Mouse (Mus musculus) limb, embryonic 13.5 days (tissue): Measurements from ENCODE around the gene Ttc27. TPM values are rescaled to one million over a fixed set of nuclear protein-coding genes. Genes with fewer than 3 reads are reported as not detected.

Experiments
- ATAC-seq: fragments of 200-750 bp; cut with Nextera tagmentation; 2 replicates; pipeline ENCODE4 v1.8.0; 2017; ENCODE audit warnings: low read depth, moderate number of reproducible peaks, moderate TSS enrichment; ENCODE audit not compliant: low FRiP score
- H3K27ac ChIP-seq: fragments of 300-500 bp; sonication (generic); 2 replicates; pipeline ENCODE4 v1.5.1; 2015; ENCODE audit warnings: inconsistent platforms, mild to moderate bottlenecking, moderate library complexity
- H3K27me3 ChIP-seq: fragments of 300-500 bp; sonication (generic); 2 replicates; pipeline ENCODE4 v1.6.1; 2015; ENCODE audit warnings: mild to moderate bottlenecking, inconsistent platforms
- H3K36me3 ChIP-seq: fragments of 300-500 bp; sonication (generic); 2 replicates; pipeline ENCODE4 v1.6.1; 2015; ENCODE audit warnings: inconsistent platforms, mild to moderate bottlenecking, moderate library complexity
- H3K4me1 ChIP-seq: fragments of 300-500 bp; sonication (generic); 2 replicates; pipeline ENCODE4 v1.6.1; 2015; ENCODE audit warnings: inconsistent platforms
- H3K4me2 ChIP-seq: fragments of 300-500 bp; sonication (generic); replicated peaks from 2 replicates; pipeline ENCODE4 v1.6.1; 2015; ENCODE audit warnings: inconsistent platforms, mild to moderate bottlenecking, moderate library complexity
- H3K4me3 ChIP-seq: fragments of 300-500 bp; sonication (generic); 2 replicates; pipeline ENCODE4 v1.5.1; 2015; ENCODE audit warnings: moderate library complexity, mild to moderate bottlenecking, inconsistent platforms
- H3K9ac ChIP-seq: fragments of 300-500 bp; sonication (generic); 2 replicates; pipeline ENCODE4 v1.6.1; 2015; ENCODE audit warnings: mild to moderate bottlenecking, inconsistent platforms
- H3K9me3 ChIP-seq: fragments of 300-500 bp; sonication (generic); 2 replicates; pipeline ENCODE4 v1.6.1; 2016; ENCODE audit warnings: inconsistent platforms
- WGBS: fragments of 180-500 bp; shearing (Covaris S2); methylation state at CpG from one replicate; pipeline ENCODE4 v1.1.7; 2015; 5-methylcytosine and 5-hydroxymethylcytosine counted together
- polyA plus RNA-seq: library from polyadenylated mRNA; unstranded; fragments of >200 nt; fragmentation: Nextera tagmentation; extraction: Ambion mirVana; gene quantifications from 2 replicates; pipeline ENCODE4 v1.2.1, GENCODE M21; 2015

Gene Ttc27
- polyA plus RNA-seq, 1 experiment from 2014 or later: 23.4 TPM

- Histone ChIP-seq H3K4me2 (no peak overlapping the region), H3K27me3 (no peaks in the 10 kb centered on the region), H3K9ac (no peak overlapping the region), H3K4me3 (no peak overlapping the region), H3K9me3 (no peaks in the 10 kb centered on the region), H3K4me1 (no peaks in the 10 kb centered on the region), H3K27ac (no peak overlapping the region), H3K36me3 (peaks cover 5% of the 10 kb centered on the region; the same call in 1 of the 2 replicates)
- WGBS: 94% methylated on average over 11 of the region's 11 CpGs
- ATAC-seq: no peak
Measured at GRCm38 (mm10) chr17:74754369-74755118, 37.0 kb downstream of the Ttc27 start.

- no peaks in the 10 kb centered on the region for H3K27me3 ChIP-seq
- no peak overlapping the region for H3K4me2 ChIP-seq
- 74% methylated on average over 9 of the region's 9 CpGs for WGBS
- no peak overlapping the region for H3K4me3 ChIP-seq
- no peak overlapping the region for H3K27ac ChIP-seq
- no peak for ATAC-seq
- no peak overlapping the region for H3K9ac ChIP-seq
- H3K4me1 ChIP-seq: no peaks in the 10 kb centered on the region; the same call in 1 of the 2 replicates
- no peaks in the 10 kb centered on the region for H3K9me3 ChIP-seq
- H3K36me3 ChIP-seq: peaks cover 10% of the 10 kb centered on the region; the same call in 1 of the 2 replicates
Measured at GRCm38 (mm10) chr17:74769390-74769811, 51.9 kb downstream of the Ttc27 start.

- H3K4me2 ChIP-seq: no peak overlapping the region
- no peaks in the 10 kb centered on the region for H3K9me3 ChIP-seq
- WGBS: 77% methylated on average over 4 of the region's 4 CpGs
- no peak overlapping the region for H3K27ac ChIP-seq
- ATAC-seq: no peak
- H3K27me3 ChIP-seq: no peaks in the 10 kb centered on the region
- no peak overlapping the region for H3K4me3 ChIP-seq
- H3K4me1 ChIP-seq: no peaks in the 10 kb centered on the region; the same call in 1 of the 2 replicates
- H3K9ac ChIP-seq: 0 out of 2 replicates have a peak overlapping the region, but pooled peaks have one; percentile 13
- peaks cover 8% of the 10 kb centered on the region; the same call in 1 of the 2 replicates for H3K36me3 ChIP-seq
Measured at GRCm38 (mm10) chr17:74772364-74772763, 54.8 kb downstream of the Ttc27 start.

GRCm38 (mm10) chr17:74773556-74773955 is 56.0 kb downstream of the Ttc27 start:
- Histone ChIP-seq H3K27me3 (no peaks in the 10 kb centered on the region), H3K4me3 (no peak overlapping the region), H3K27ac (no peak overlapping the region), H3K9ac (no peak overlapping the region), H3K4me1 (no peaks in the 10 kb centered on the region; the same call in 1 of the 2 replicates), H3K9me3 (no peaks in the 10 kb centered on the region), H3K4me2 (no peak overlapping the region), H3K36me3 (peaks cover 4% of the 10 kb centered on the region; the same call in 1 of the 2 replicates)
- no peak for ATAC-seq
- WGBS: 72% methylated on average over 5 of the region's 5 CpGs

GRCm38 (mm10) chr17:74780133-74780532 is 62.6 kb downstream of the Ttc27 start:
- no peak overlapping the region for H3K9ac ChIP-seq
- no peaks in the 10 kb centered on the region for H3K27me3 ChIP-seq
- no peak overlapping the region for H3K27ac ChIP-seq
- WGBS: 74% methylated on average over 4 of the region's 4 CpGs
- no peak for ATAC-seq
- no peaks in the 10 kb centered on the region for H3K4me1 ChIP-seq
- no peaks in the 10 kb centered on the region for H3K9me3 ChIP-seq
- H3K4me3 ChIP-seq: no peak overlapping the region
- H3K36me3 ChIP-seq: no peaks in the 10 kb centered on the region
- no peak overlapping the region for H3K4me2 ChIP-seq

GRCm38 (mm10) chr17:74780627-74781026 is 63.1 kb downstream of the Ttc27 start:
- Histone ChIP-seq H3K27me3 (no peaks in the 10 kb centered on the region), H3K4me3 (no peak overlapping the region), H3K27ac (no peak overlapping the region), H3K36me3 (no peaks in the 10 kb centered on the region), H3K9ac (no peak overlapping the region), H3K9me3 (no peaks in the 10 kb centered on the region), H3K4me1 (no peaks in the 10 kb centered on the region), H3K4me2 (no peak overlapping the region)
- ATAC-seq: no peak
- 85% methylated on average over 9 of the region's 9 CpGs for WGBS

GRCm38 (mm10) chr17:74781911-74782310 is 64.4 kb downstream of the Ttc27 start:
- H3K27me3 ChIP-seq: no peaks in the 10 kb centered on the region
- H3K36me3 ChIP-seq: no peaks in the 10 kb centered on the region
- no peak overlapping the region for H3K27ac ChIP-seq
- ATAC-seq: no peak
- H3K9ac ChIP-seq: no peak overlapping the region
- H3K4me1 ChIP-seq: peaks cover 12% of the 10 kb centered on the region; the same call in 1 of the 2 replicates
- no peaks in the 10 kb centered on the region for H3K9me3 ChIP-seq
- H3K4me2 ChIP-seq: no peak overlapping the region
- H3K4me3 ChIP-seq: no peak overlapping the region

GRCm38 (mm10) chr17:74785586-74785985 is 68.1 kb downstream of the Ttc27 start:
- Histone ChIP-seq H3K36me3 (peaks cover 8% of the 10 kb centered on the region; the same call in 1 of the 2 replicates), H3K27ac (no peak overlapping the region), H3K9me3 (no peaks in the 10 kb centered on the region), H3K9ac (no peak overlapping the region), H3K4me3 (no peak overlapping the region), H3K4me1 (peaks cover 12% of the 10 kb centered on the region; the same call in 1 of the 2 replicates), H3K4me2 (no peak overlapping the region), H3K27me3 (no peaks in the 10 kb centered on the region)
- 57% methylated on average over 5 of the region's 5 CpGs for WGBS
- no peak for ATAC-seq

- Histone ChIP-seq H3K27me3 (no peaks in the 10 kb centered on the region), H3K27ac (no peak overlapping the region)
Measured at GRCm38 (mm10) chr17:74786198-74786734, 68.7 kb downstream of the Ttc27 start.

GRCm38 (mm10) chr17:74796023-74796699 is 78.6 kb downstream of the Ttc27 start:
- H3K4me1 ChIP-seq: peaks cover 17% of the 10 kb centered on the region
- no peak overlapping the region for H3K9ac ChIP-seq
- no peaks in the 10 kb centered on the region for H3K9me3 ChIP-seq
- WGBS: 62% methylated on average over 14 of the region's 14 CpGs
- H3K4me2 ChIP-seq: no peak overlapping the region
- H3K36me3 ChIP-seq: peaks cover 3% of the 10 kb centered on the region; the same call in 1 of the 2 replicates
- peak overlapping the region; percentile 45 for H3K27ac ChIP-seq
- ATAC-seq: peak; percentile 67; the same call in 1 of the 2 replicates
- no peaks in the 10 kb centered on the region for H3K27me3 ChIP-seq
- no peak overlapping the region for H3K4me3 ChIP-seq

More at GRCm38 (mm10) chr17:74786198-74786734, 68.7 kb downstream of the Ttc27 start:
- Histone ChIP-seq H3K9me3 (no peaks in the 10 kb centered on the region), H3K4me3 (no peak overlapping the region), H3K9ac (no peak overlapping the region), H3K36me3 (peaks cover 8% of the 10 kb centered on the region; the same call in 1 of the 2 replicates), H3K4me2 (no peak overlapping the region), H3K4me1 (peaks cover 12% of the 10 kb centered on the region; the same call in 1 of the 2 replicates)
- WGBS: 37% methylated on average over 10 of the region's 10 CpGs
- peak; percentile 67; the same call in 1 of the 2 replicates for ATAC-seq

GRCm38 (mm10) chr17:74799865-74800264 is 82.3 kb downstream of the Ttc27 start:
- H3K4me1 ChIP-seq: peaks cover 40% of the 10 kb centered on the region
- no peaks in the 10 kb centered on the region for H3K27me3 ChIP-seq
- no peaks in the 10 kb centered on the region for H3K9me3 ChIP-seq
- no peak overlapping the region for H3K27ac ChIP-seq
- H3K4me3 ChIP-seq: no peak overlapping the region
- ATAC-seq: no peak
- no peak overlapping the region for H3K4me2 ChIP-seq
- H3K9ac ChIP-seq: no peak overlapping the region
- WGBS: 94% methylated on average over 6 of the region's 6 CpGs
- peaks cover 3% of the 10 kb centered on the region; the same call in 1 of the 2 replicates for H3K36me3 ChIP-seq

- Histone ChIP-seq H3K36me3 (peaks cover 3% of the 10 kb centered on the region; the same call in 1 of the 2 replicates), H3K4me2 (no peak overlapping the region), H3K4me3 (no peak overlapping the region), H3K4me1 (peaks cover 26% of the 10 kb centered on the region), H3K9ac (no peak overlapping the region), H3K27ac (no peak overlapping the region; the same call in 1 of the 2 replicates), H3K9me3 (no peaks in the 10 kb centered on the region), H3K27me3 (no peaks in the 10 kb centered on the region)
- no peak for ATAC-seq
- WGBS: 75% methylated on average over 4 of the region's 4 CpGs
Measured at GRCm38 (mm10) chr17:74802765-74803164, 85.2 kb downstream of the Ttc27 start.
